Comparison of ENCODE assay signal across 8 mouse cellular contexts in the genomic region with DNA sequence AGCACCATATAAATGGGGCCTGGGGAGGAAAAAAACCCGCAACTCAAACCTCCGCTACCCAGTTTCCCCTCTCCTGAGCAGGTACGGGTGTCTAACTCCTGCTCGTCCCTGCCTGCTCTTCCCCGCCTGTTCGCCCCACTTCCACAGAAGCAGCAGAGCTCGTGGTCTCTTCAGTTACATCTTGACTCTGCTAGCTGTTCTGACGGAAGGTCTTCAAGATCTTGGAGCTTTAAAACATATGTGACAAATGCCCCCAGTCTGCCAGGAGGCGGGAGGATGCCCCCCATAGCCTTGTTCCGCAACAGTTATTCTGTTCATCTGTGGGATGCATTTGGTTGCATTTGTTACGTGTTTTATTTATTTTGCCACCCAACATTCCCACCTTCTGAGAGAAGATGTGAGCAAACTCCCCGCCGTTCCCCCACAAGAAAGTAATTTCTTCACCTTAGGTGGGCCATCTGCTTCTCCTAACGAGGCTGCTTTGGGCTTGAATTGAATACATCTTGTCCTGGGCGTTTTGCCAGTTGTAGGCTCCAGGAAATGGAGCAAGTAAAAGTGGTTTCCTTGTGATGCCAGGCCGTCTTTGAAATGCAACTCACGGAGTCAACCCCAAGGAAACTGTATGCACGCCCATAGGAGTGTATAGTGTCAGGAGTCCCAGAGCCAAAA. TPM values are rescaled to one million over a fixed set of nuclear protein-coding genes. Genes with fewer than 3 reads are reported as not detected.
DNase-seq lines count a peak whose midpoint lies in the region; ATAC-seq and TF ChIP-seq lines count a peak whose summit lies in the region.

No protein-coding gene starts in this region.

- no peak for TF ChIP-seq CTCF in brain, embryonic 14.5 days (IDR thresholded peaks at IDR 0.05; ENCODE audit: borderline replicate concordance, extremely low read depth, insufficient read depth, insufficient read length)

- no peak for TF ChIP-seq POLR2A in brain, embryonic 14.5 days (IDR thresholded peaks at IDR 0.05; ENCODE audit: borderline replicate concordance, extremely low read depth, insufficient read depth, insufficient read length, poor library complexity, severe bottlenecking)

- no peak overlapping the region for H3K4me3 ChIP-seq in forebrain, embryonic 16.5 days (replicated peaks; ENCODE audit: low read length)

- H3K9ac ChIP-seq in forebrain, embryonic 16.5 days (replicated peaks; ENCODE audit: low read depth, low read length): no peak overlapping the region

- H3K4me1 ChIP-seq in forebrain, embryonic 16.5 days (replicated peaks; ENCODE audit: control insufficient read depth, insufficient read depth, low read length): peaks cover 9% of the 10 kb centered on the region

- ATAC-seq in forebrain, embryonic 16.5 days: peak; percentile 86

- no peaks in the 10 kb centered on the region for H3K9me3 ChIP-seq in forebrain, embryonic 16.5 days (ENCODE audit: control insufficient read depth, low read length)

- peak; percentile 54 for DNase-seq in layer of hippocampus, adult 11-12 months (ENCODE audit: low spot score)
- DNase-seq in layer of hippocampus, adult 9-10 months (ENCODE audit: low spot score): no peak
- DNase-seq in brain, embryonic 14.5 days (ENCODE audit: low read depth): peak; percentile 95
- peak; percentile 84 to 92 for DNase-seq in left cerebral cortex, postnatal 14 days (ENCODE audit: low spot score in 2 of 2)
- DNase-seq in telencephalon, adult 2 months (ENCODE audit: low read depth, low spot score): peak; percentile 62
- no peak for DNase-seq in gastrocnemius, postnatal 25 days
- no peak for DNase-seq in thymus, postnatal 14 days

- peak overlapping the region; percentile 45; the same call in 1 of the 2 replicates for H3K27ac ChIP-seq in forebrain, embryonic 16.5 days (ENCODE audit: low read length)

- H3K4me2 ChIP-seq in forebrain, embryonic 16.5 days (ENCODE audit: low read length): peak overlapping the region; percentile 3

- intact Hi-C loops in left cerebral cortex, postnatal 14 days (cut with DNase I): no loop called here

- no peaks in the 10 kb centered on the region for H3K27me3 ChIP-seq in forebrain, embryonic 16.5 days (replicated peaks; ENCODE audit: control insufficient read depth, insufficient read depth, low read length)

- no peaks in the 10 kb centered on the region for H3K36me3 ChIP-seq in forebrain, embryonic 16.5 days (ENCODE audit: control insufficient read depth, insufficient read depth)

- 34% methylated on average over 18 of the region's 18 CpGs for WGBS in forebrain, embryonic 16.5 days

RNA-seq across cellular contexts. Expression of a gene that starts 19.8 kb away (rescaled TPM):
- polyA plus RNA-seq in brain, embryonic 14.5 days (2012; rRNA removed): 5.3 and 5.7 TPM in 2 replicates
- polyA plus RNA-seq in forebrain, embryonic 16.5 days (2015; fragmentation: Nextera tagmentation; extraction: Ambion mirVana): 14.7 and 20.2 TPM in 2 replicates
- 10 to 100 TPM; 56.8 to 65.6 TPM for total RNA-seq in left cerebral cortex, postnatal 14 days (2021)
- total RNA-seq in gastrocnemius, postnatal 25 days (2021): not detected

RNA-seq across cellular contexts. Expression of a gene that starts 51.8 kb away (rescaled TPM):
- polyA plus RNA-seq in brain, embryonic 14.5 days (2012; rRNA removed): 39.6 and 61.3 TPM in 2 replicates
- 53.1 and 64.3 TPM in 2 replicates for polyA plus RNA-seq in forebrain, embryonic 16.5 days (2015; fragmentation: Nextera tagmentation; extraction: Ambion mirVana)
- 10 to 100 TPM in 1 of 2 experiments, 1 to 10 TPM in 1; 7.3 to 10.5 TPM for total RNA-seq in left cerebral cortex, postnatal 14 days (2021)
- 10 to 100 TPM; 10.2 to 18.5 TPM for total RNA-seq in gastrocnemius, postnatal 25 days (2021)

Comparison
In these comparisons a context has a peak if more than half of its experiments do, and no peak if none do; other contexts are left out.
1. DNase-seq: peak in layer of hippocampus, adult 11-12 months (single experiment), brain, embryonic 14.5 days (single experiment), left cerebral cortex, postnatal 14 days (2 of 2) and telencephalon, adult 2 months (single experiment); none in layer of hippocampus, adult 9-10 months (single experiment), gastrocnemius, postnatal 25 days (single experiment) and thymus, postnatal 14 days (single experiment).
2. RNA of a gene that starts 19.8 kb away (total RNA-seq): 56.8 to 65.6 TPM in left cerebral cortex, postnatal 14 days; not detected in gastrocnemius, postnatal 25 days; every median in the first group is over 10 times any median in the second.